Mouse (Mus musculus) myocyte (in vitro differentiated cells): Measurements from ENCODE around the gene Ppm1b. TPM values are rescaled to one million over a fixed set of nuclear protein-coding genes. Genes with fewer than 3 reads are reported as not detected.

Source experiments
- H3K27me3 ChIP-seq: one replicate; pipeline ENCODE4 v1.6.1; 2011; ENCODE audit not compliant: control insufficient read depth, insufficient read depth, insufficient read length
- H3K36me3 ChIP-seq: one replicate; pipeline ENCODE4 v1.6.1; 2011; ENCODE audit not compliant: control insufficient read depth, insufficient read depth
- H3K4me2 ChIP-seq: one replicate; pipeline ENCODE4 v1.6.1; 2011; ENCODE audit warnings: low read depth, control low read depth
- H3K4me3 ChIP-seq: one replicate; pipeline ENCODE4 v1.5.1; 2011; ENCODE audit warnings: mild to moderate bottlenecking, control low read depth, moderate library complexity
- H3K79me2 ChIP-seq: one replicate; pipeline ENCODE4 v1.6.1; 2011; ENCODE audit not compliant: control insufficient read depth, insufficient read depth
- H3ac ChIP-seq: one replicate; pipeline ENCODE4 v1.6.1; 2011; ENCODE audit not compliant: control insufficient read depth, insufficient read length
- CEBPB ChIP-seq: IDR thresholded peaks from 2 replicates; pipeline ENCODE4 v1.6.1; 2011; ENCODE audit warnings: mild to moderate bottlenecking, moderate library complexity; ENCODE audit not compliant: poor library complexity, insufficient read depth, severe bottlenecking
- E2F4 ChIP-seq: IDR thresholded peaks from one replicate; pipeline ENCODE4 v1.6.1; 2011; ENCODE audit warnings: mild to moderate bottlenecking, control low read depth, moderate library complexity; ENCODE audit not compliant: insufficient read depth
- MAX ChIP-seq: IDR thresholded peaks from one replicate; pipeline ENCODE4 v1.6.1; 2011; ENCODE audit warnings: low read depth, mild to moderate bottlenecking, control low read depth
- MYOD1 ChIP-seq, 3 experiments: IDR thresholded peaks; one replicate each; pipeline ENCODE4 v1.6.1; 2011; ENCODE audit warnings: control low read depth in 2 of 3, low read depth in 2 of 3, mild to moderate bottlenecking in 2 of 3, moderate library complexity in 1 of 3; ENCODE audit not compliant: insufficient read length in 2 of 3, control insufficient read depth in 1 of 3
- MYOG ChIP-seq, 3 experiments: IDR thresholded peaks; one replicate each; pipeline ENCODE4 v1.6.1; 2011; ENCODE audit warnings: control low read depth in 2 of 3, low read depth in 2 of 3, mild to moderate bottlenecking in 2 of 3; ENCODE audit not compliant: insufficient read length in 2 of 3, control insufficient read depth in 1 of 3, insufficient read depth in 1 of 3
- POLR2A ChIP-seq: IDR thresholded peaks from one replicate; pipeline ENCODE4 v1.6.1; 2011; ENCODE audit warnings: low read depth, mild to moderate bottlenecking, control low read depth, moderate library complexity; ENCODE audit not compliant: insufficient read length
- POLR2AphosphoS2 ChIP-seq: IDR thresholded peaks from one replicate; pipeline ENCODE4 v1.6.1; 2011; ENCODE audit warnings: low read depth, control low read depth; ENCODE audit not compliant: insufficient read length
- REST ChIP-seq: IDR thresholded peaks from one replicate; pipeline ENCODE4 v1.6.1; 2011; ENCODE audit warnings: mild to moderate bottlenecking, control low read depth, moderate library complexity; ENCODE audit not compliant: insufficient read depth, insufficient read length
- SRF ChIP-seq: IDR thresholded peaks from one replicate; pipeline ENCODE4 v1.6.1; 2011; ENCODE audit warnings: low read depth; ENCODE audit not compliant: control insufficient read depth, insufficient read length
- TCF12 ChIP-seq: IDR thresholded peaks from one replicate; pipeline ENCODE4 v1.6.1; 2011; ENCODE audit warnings: mild to moderate bottlenecking, control low read depth; ENCODE audit not compliant: poor library complexity, insufficient read depth, severe bottlenecking
- TCF3 ChIP-seq: IDR thresholded peaks from one replicate; pipeline ENCODE4 v1.6.1; 2011; ENCODE audit warnings: low read depth, control low read depth; ENCODE audit not compliant: insufficient read length
- USF1 ChIP-seq: IDR thresholded peaks from one replicate; pipeline ENCODE4 v1.6.1; 2011; ENCODE audit warnings: low read depth, mild to moderate bottlenecking, control low read depth, moderate library complexity
- polyA plus RNA-seq: library from polyadenylated mRNA; unstranded; fragments of >200 nt; fragmentation: generic; extraction: Trizol; gene quantifications from one replicate; pipeline ENCODE4 v1.2.1, GENCODE M21; 2012; ENCODE audit warnings: missing spikeins

The Ppm1b gene
- polyA plus RNA-seq, 1 experiment, result 50.1 TPM

GRCm38 (mm10) chr17:84988514-84988913 lies 32.0 kb downstream of the Ppm1b start:
- Histone ChIP-seq H3K27me3 (no peaks in the 10 kb centered on the region), H3K36me3 (no peaks in the 10 kb centered on the region), H3ac (no peak overlapping the region), H3K4me3 (no peak overlapping the region), H3K4me2 (no peak overlapping the region), H3K79me2 (peaks cover 98% of the 10 kb centered on the region)
- no peak for TF ChIP-seq MYOD1 (IDR thresholded peaks at IDR 0.05; ENCODE audit: control insufficient read depth in 1 of 3, insufficient read length in 2 of 3, low read depth in 2 of 3)
- TF ChIP-seq USF1, result no peak
- no peak for TF ChIP-seq MAX
- TF ChIP-seq TCF12, result no peak

- H3ac ChIP-seq, result no peak overlapping the region
- H3K4me3 ChIP-seq, result no peak overlapping the region
- H3K4me2 ChIP-seq, result no peak overlapping the region
- H3K79me2 ChIP-seq, result peaks cover 82% of the 10 kb centered on the region
- H3K27me3 ChIP-seq, result no peaks in the 10 kb centered on the region
- TF ChIP-seq MYOD1 (IDR thresholded peaks at IDR 0.05; ENCODE audit: control insufficient read depth in 1 of 3, insufficient read length in 2 of 3, low read depth in 2 of 3) (no peak), E2F4 (no peak), MAX (no peak), MYOG (IDR thresholded peaks at IDR 0.05; ENCODE audit: control insufficient read depth in 1 of 3, insufficient read depth in 1 of 3, insufficient read length in 2 of 3, low read depth in 2 of 3) (no peak), TCF3 (no peak), TCF12 (no peak), POLR2AphosphoS2 (no peak)
- peaks cover 9% of the 10 kb centered on the region for H3K36me3 ChIP-seq
Measured at GRCm38 (mm10) chr17:84995844-84996243, 39.3 kb downstream of the Ppm1b start.

- peaks cover 9% of the 10 kb centered on the region for H3K36me3 ChIP-seq
- no peak overlapping the region for H3K4me3 ChIP-seq
- no peak for TF ChIP-seq POLR2A
- no peak for TF ChIP-seq MYOD1 (IDR thresholded peaks at IDR 0.05; ENCODE audit: control insufficient read depth in 1 of 3, insufficient read length in 2 of 3, low read depth in 2 of 3)
- no peak for TF ChIP-seq REST
- no peak for TF ChIP-seq E2F4
- no peak for TF ChIP-seq TCF12
- peaks cover 64% of the 10 kb centered on the region for H3K79me2 ChIP-seq
- no peak overlapping the region for H3K4me2 ChIP-seq
- H3K27me3 ChIP-seq, result no peaks in the 10 kb centered on the region
- no peak overlapping the region for H3ac ChIP-seq
Measured at GRCm38 (mm10) chr17:84997639-84998038, 41.1 kb downstream of the Ppm1b start.

- no peak overlapping the region for H3K4me2 ChIP-seq
- H3K79me2 ChIP-seq, result peaks cover 54% of the 10 kb centered on the region
- peaks cover 17% of the 10 kb centered on the region for H3K36me3 ChIP-seq
- no peak overlapping the region for H3ac ChIP-seq
- TF ChIP-seq REST (no peak), MAX (no peak), E2F4 (no peak), USF1 (no peak), CEBPB (no peak), SRF (no peak), MYOD1 (IDR thresholded peaks at IDR 0.05; ENCODE audit: control insufficient read depth in 1 of 3, insufficient read length in 2 of 3, low read depth in 2 of 3) (no peak), MYOG (IDR thresholded peaks at IDR 0.05; ENCODE audit: control insufficient read depth in 1 of 3, insufficient read depth in 1 of 3, insufficient read length in 2 of 3, low read depth in 2 of 3) (no peak), TCF3 (no peak), TCF12 (no peak), POLR2A (no peak), POLR2AphosphoS2 (no peak)
- no peak overlapping the region for H3K4me3 ChIP-seq
- no peaks in the 10 kb centered on the region for H3K27me3 ChIP-seq
Measured at GRCm38 (mm10) chr17:84999636-85000035, 43.1 kb downstream of the Ppm1b start.

- H3ac ChIP-seq, result no peak overlapping the region
- TF ChIP-seq TCF12 (no peak), TCF3 (no peak), USF1 (no peak), CEBPB (no peak), SRF (no peak), REST (no peak), POLR2A (no peak), POLR2AphosphoS2 (no peak), E2F4 (no peak), MYOG (IDR thresholded peaks at IDR 0.05; ENCODE audit: control insufficient read depth in 1 of 3, insufficient read depth in 1 of 3, insufficient read length in 2 of 3, low read depth in 2 of 3) (no peak), MYOD1 (IDR thresholded peaks at IDR 0.05; ENCODE audit: control insufficient read depth in 1 of 3, insufficient read length in 2 of 3, low read depth in 2 of 3) (no peak), MAX (no peak)
Measured at GRCm38 (mm10) chr17:85013485-85013884, 56.9 kb downstream of the Ppm1b start.

More at GRCm38 (mm10) chr17:85013485-85013884, 56.9 kb downstream of the Ppm1b start:
- no peaks in the 10 kb centered on the region for H3K27me3 ChIP-seq
- no peak overlapping the region for H3K4me3 ChIP-seq
- H3K4me2 ChIP-seq, result no peak overlapping the region
- H3K36me3 ChIP-seq, result peaks cover 15% of the 10 kb centered on the region
- no peaks in the 10 kb centered on the region for H3K79me2 ChIP-seq
